Mouse (Mus musculus) olfactory bulb, adult 2 months (tissue): ENCODE data around the gene Icam2. TPM values are rescaled to one million over a fixed set of nuclear protein-coding genes. Genes with fewer than 3 reads are reported as not detected.

Experiments used
- H3K27ac ChIP-seq: fragments of 200-500 bp; 2 replicates; pipeline ENCODE4 v1.5.1; 2012; ENCODE audit warnings: low read depth, low read length; ENCODE audit not compliant: insufficient read depth
- H3K4me1 ChIP-seq: fragments of 200-500 bp; 2 replicates; pipeline ENCODE4 v1.6.1; 2012; ENCODE audit warnings: low read length; ENCODE audit not compliant: control insufficient read depth, insufficient read depth
- H3K4me3 ChIP-seq: fragments of 200-500 bp; 2 replicates; pipeline ENCODE4 v1.5.1; 2012; ENCODE audit warnings: mild to moderate bottlenecking, low read depth, low read length, moderate library complexity; ENCODE audit not compliant: insufficient read depth
- CTCF ChIP-seq: fragments of 200-500 bp; IDR thresholded peaks from 2 replicates; pipeline ENCODE4 v1.5.1; 2012; ENCODE audit warnings: low read depth, mild to moderate bottlenecking, low read length, moderate library complexity; ENCODE audit not compliant: insufficient read depth
- POLR2A ChIP-seq: fragments of 200-500 bp; IDR thresholded peaks from 2 replicates; pipeline ENCODE4 v1.6.1; 2012; ENCODE audit warnings: mild to moderate bottlenecking, low read depth, low read length, moderate library complexity; ENCODE audit not compliant: insufficient read depth
- WGBS: fragments of 180-500 bp; shearing (Covaris S2); methylation state at CpG from one replicate; pipeline ENCODE4 v1.1.7; 2018; 5-methylcytosine and 5-hydroxymethylcytosine counted together
- polyA plus RNA-seq: library from polyadenylated mRNA; stranded (reverse); fragments of >200 nt; gene quantifications from 2 replicates; pipeline ENCODE4 v1.2.4, GENCODE M21; 2012; ENCODE audit warnings: low replicate concordance; ENCODE audit not compliant: missing spikeins, insufficient read depth, insufficient read length

The Icam2 gene
- polyA plus RNA-seq = not detected in 2 replicates

DNA sequence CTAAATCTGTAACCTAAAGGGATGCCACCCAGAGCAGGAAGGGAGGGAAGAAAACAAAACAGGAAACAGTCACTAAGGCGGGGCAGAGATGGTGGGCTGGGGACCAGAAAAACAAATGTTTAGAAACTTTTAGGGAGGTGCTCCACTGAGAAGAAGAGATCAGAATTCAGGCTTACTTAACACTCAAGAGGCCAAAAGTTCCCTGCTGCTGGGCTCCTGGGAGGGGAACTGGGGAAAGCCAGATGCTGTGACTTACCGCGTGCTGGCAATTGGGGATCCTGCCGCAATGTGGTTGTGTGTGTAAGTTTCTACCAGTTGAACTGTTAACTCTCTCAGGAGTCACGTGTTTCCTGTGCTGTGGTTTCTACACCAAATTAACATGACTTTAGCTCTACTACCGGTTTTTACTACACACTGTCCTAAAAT is at the start of gene Icam2:
TSS of gene Icam2 (minus strand) at position 285 of the 426 bp plus-strand sequence.
- no peak for TF ChIP-seq CTCF
- 82% methylated on average over 6 of the region's 6 CpGs for WGBS
- Histone ChIP-seq H3K4me1 (no peaks in the 10 kb centered on the region), H3K27ac (no peak within 1 kb of the TSS), H3K4me3 (no peak within 1 kb of the TSS)

DNA sequence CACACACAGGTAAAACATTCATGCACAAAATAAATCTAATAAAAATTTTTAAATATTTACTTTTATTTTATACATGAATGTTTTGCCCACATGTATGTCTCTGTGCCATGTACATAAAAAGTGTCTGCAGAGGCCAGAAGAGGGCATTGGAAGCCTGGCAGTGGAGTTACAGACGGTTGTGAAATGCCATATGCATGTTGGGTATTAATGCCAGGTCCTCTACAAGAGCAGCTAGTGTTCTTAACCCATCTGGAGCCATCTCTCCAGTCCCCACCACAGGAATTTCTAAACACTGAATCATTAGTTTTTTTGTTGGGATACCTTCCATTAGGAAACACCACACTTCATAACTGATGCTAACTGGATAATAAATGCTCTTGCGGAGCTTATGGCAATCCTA is 49.7 kb upstream of the Icam2 start:
- WGBS = 83% methylated on average over 2 of the region's 2 CpGs
- no peaks in the 10 kb centered on the region for H3K4me1 ChIP-seq
- no peak overlapping the region for H3K4me3 ChIP-seq
- no peak overlapping the region for H3K27ac ChIP-seq
- no peak for TF ChIP-seq CTCF
- no peak for TF ChIP-seq POLR2A

DNA sequence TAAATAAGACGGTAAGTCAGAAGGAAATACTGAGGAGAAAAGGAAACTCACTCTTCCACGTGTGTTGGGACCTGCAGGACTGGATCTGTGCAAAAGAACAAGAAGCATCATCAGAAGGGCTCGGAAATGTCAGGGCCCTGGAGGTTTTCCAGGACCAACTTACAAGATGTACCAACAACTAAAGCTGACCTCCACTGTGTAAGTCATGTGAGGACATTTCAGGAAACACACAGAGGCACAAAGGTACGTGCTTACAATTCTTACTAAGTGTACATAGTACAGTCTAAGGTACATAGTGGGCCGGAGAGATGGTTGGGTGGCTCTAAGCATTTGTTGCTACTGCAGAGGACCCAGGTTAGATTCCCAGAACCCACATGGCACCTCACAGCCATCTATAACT is 49.2 kb upstream of the Icam2 start:
- H3K27ac ChIP-seq = no peak overlapping the region
- H3K4me3 ChIP-seq = no peak overlapping the region
- WGBS = 91% methylated on average over 5 of the region's 5 CpGs
- no peaks in the 10 kb centered on the region for H3K4me1 ChIP-seq
- TF ChIP-seq POLR2A (no peak), CTCF (no peak)

DNA sequence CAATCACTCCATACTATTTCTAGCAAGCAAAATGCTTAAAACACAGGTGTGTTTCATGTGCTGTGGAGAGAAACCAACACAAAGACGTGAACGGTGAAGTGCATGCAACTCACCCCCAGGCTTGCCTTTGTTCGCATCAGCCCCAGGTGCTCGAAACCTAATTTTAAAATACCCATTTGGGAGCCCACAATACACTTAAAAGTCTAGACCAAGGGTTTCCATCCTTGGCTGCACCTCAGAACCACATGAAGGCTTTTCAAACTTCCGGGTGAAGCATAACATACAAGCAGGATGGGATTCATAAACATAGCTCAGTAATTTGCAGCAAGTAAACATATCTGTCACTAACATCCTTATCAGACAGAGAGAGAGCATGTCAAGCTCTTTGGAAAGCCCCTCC is 42.5 kb upstream of the Icam2 start:
- WGBS = 93% methylated on average over 5 of the region's 5 CpGs
- TF ChIP-seq CTCF (no peak), POLR2A (no peak)
- Histone ChIP-seq H3K27ac (no peak overlapping the region), H3K4me1 (no peaks in the 10 kb centered on the region), H3K4me3 (no peak overlapping the region)

DNA sequence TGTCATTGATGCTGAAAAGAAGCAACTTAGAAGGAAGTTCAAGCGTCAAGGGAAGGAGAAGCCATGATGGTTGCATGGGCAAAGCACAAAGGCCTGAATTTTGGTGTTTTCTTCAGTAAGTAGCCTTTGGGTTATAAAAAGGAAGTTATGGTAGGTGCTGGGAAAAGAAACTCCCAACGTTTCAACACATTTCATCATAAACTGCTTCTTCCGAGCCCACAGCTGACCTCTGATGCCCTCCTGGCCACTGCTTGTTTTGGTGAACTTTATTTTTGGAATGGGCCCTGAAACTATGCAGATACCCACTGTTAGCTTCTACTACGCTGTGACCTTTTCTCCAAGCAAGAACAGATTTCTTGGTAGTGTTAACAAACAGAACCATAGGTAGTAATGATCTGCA is 41.8 kb upstream of the Icam2 start:
- no peak for TF ChIP-seq POLR2A
- TF ChIP-seq CTCF = no peak
- WGBS = 92% methylated on average over 4 of the region's 4 CpGs
- no peaks in the 10 kb centered on the region for H3K4me1 ChIP-seq
- no peak overlapping the region for H3K27ac ChIP-seq
- H3K4me3 ChIP-seq = no peak overlapping the region

DNA sequence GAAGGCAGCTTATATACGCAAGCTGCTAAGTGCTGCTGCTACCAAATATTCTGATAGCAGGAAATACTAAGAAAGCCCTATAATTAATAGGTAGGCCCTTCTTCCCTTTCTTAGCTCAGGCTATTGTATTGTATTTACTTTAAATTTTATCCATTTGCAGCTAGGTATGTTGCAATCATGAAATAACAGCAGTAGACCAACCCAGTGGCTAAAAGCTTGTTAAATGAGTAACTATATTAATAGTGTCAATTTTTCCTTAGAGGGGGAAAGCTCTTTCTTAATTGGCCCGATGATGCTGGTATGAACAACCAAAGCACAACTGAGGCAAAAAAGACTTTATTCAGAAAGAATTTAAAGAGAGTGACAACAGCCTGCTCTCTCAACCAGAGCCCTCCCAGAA is 40.7 kb upstream of the Icam2 start:
- 75% methylated on average over 2 of the region's 2 CpGs for WGBS
- H3K4me1 ChIP-seq = no peaks in the 10 kb centered on the region
- no peak for TF ChIP-seq POLR2A
- TF ChIP-seq CTCF = no peak
- no peak overlapping the region for H3K4me3 ChIP-seq
- no peak overlapping the region for H3K27ac ChIP-seq

DNA sequence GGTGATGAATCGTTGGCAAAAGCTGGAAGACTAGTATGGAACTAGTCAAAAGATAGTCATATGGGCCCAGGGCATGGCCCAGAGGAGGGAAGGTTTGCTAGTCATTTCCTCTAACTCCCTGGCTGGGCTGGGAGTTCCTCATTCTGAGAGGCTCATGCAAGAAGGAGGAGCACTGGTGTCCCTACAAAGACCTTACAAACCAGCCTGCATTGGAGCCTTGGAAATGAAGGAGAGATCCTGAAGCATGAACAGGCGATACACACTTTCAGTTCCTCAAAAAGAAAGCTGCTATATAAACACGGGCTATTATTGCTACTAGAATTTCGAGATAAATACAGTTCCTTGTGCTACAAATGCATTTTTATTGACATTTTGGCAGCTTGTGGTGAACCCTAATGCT is 40.2 kb upstream of the Icam2 start:
- WGBS = 78% methylated on average over 4 of the region's 4 CpGs
- no peak overlapping the region for H3K4me3 ChIP-seq
- no peak overlapping the region for H3K27ac ChIP-seq
- H3K4me1 ChIP-seq = no peaks in the 10 kb centered on the region
- TF ChIP-seq CTCF (no peak), POLR2A (no peak)

DNA sequence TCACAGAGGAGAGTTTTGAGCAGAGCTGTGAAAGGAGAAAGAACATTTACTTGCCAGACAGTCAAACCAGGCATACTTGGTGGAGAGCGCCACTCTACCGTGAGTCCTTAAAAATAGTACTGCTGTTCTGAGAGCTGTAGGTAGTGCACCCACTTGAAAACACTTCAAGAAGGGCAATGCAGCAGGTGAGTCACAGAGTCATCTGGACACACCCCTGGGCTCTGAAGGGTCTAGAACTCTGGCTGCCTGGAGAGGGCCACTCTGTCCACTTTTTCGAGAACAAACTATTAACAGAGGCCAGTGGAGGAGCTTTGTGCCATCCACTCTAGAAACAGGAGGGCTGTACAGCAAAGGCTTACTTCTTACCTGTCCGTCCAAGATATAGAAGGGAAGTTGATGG is 38.6 kb upstream of the Icam2 start:
- H3K4me1 ChIP-seq = no peaks in the 10 kb centered on the region
- H3K4me3 ChIP-seq = no peak overlapping the region
- no peak overlapping the region for H3K27ac ChIP-seq
- WGBS = 88% methylated on average over 4 of the region's 4 CpGs
- no peak for TF ChIP-seq CTCF
- TF ChIP-seq POLR2A = no peak

DNA sequence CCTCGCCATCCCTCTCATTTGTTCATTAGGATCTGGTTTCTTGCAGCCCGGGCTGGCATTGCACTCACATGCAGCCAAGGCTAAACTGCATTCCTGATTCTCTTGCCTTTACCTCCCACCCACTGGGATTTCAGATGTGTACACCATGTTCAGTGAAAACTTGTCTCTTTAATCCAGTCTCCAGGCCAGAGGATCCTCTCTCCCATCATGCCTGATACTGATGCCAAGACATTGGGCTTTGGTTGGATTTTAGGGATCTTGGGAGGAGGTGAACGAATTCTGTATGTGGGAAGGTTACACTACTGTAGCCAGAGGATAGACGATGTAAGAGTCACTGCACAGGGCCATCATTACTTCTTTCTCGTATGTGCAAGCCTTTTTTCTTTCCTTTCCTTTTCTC is 37.3 kb upstream of the Icam2 start:
- H3K27ac ChIP-seq = no peak overlapping the region
- H3K4me3 ChIP-seq = no peak overlapping the region
- WGBS = 92% methylated on average over 5 of the region's 5 CpGs
- TF ChIP-seq CTCF = no peak
- TF ChIP-seq POLR2A = no peak
- H3K4me1 ChIP-seq = no peaks in the 10 kb centered on the region
